Mouse (Mus musculus) C2C12 (cell line): ENCODE data around the gene Ern2.

Experiments
- CTCF ChIP-seq: IDR thresholded peaks from one replicate; pipeline ENCODE4 v1.5.1; 2011; ENCODE audit not compliant: control insufficient read depth, insufficient read depth, insufficient read length
- FOSL1 ChIP-seq: IDR thresholded peaks from one replicate; pipeline ENCODE4 v1.8.0; 2011; ENCODE audit warnings: mild to moderate bottlenecking, low read length; ENCODE audit not compliant: poor library complexity, insufficient read depth, severe bottlenecking
- MAX ChIP-seq: IDR thresholded peaks from one replicate; pipeline ENCODE4 v1.6.1; 2011; ENCODE audit warnings: mild to moderate bottlenecking, control low read depth
- MYOG ChIP-seq: IDR thresholded peaks from one replicate; pipeline ENCODE4 v1.6.1; 2011; ENCODE audit not compliant: control insufficient read depth, insufficient read length; ENCODE audit errors: extremely low read depth
- USF1 ChIP-seq: IDR thresholded peaks from one replicate; pipeline ENCODE4 v1.6.1; 2011; ENCODE audit warnings: low read depth, mild to moderate bottlenecking, control low read depth, moderate library complexity

DNA sequence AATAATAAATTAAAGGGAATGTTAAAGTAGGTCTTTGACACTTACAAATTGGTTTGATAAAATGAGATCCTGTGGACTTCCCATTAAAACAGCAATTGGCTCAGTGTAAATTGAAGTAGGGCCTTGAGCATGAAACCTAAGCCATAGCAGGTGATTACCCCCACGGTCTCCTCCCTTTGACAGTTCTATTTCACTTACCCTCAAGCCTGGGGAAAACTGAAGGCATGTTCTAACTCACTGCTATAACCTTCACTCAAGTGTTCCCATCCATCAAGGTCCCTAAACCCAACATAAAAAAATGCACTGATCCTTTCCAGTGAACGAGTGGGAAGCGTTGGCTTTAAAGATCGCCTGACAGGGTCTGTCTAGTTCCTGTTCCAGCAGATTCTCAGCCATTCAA lies 44.9 kb upstream of the Ern2 start:
- no peak for TF ChIP-seq CTCF
- no peak for TF ChIP-seq MAX
- TF ChIP-seq USF1 = no peak
- no peak for TF ChIP-seq FOSL1
- TF ChIP-seq MYOG = no peak
